Mouse (Mus musculus): ENCODE results near the gene Sub1. TPM values are rescaled to one million over a fixed set of nuclear protein-coding genes. Genes with fewer than 3 reads are reported as not detected.

The Sub1 gene
- polyA plus RNA-seq (2012; fragmentation: generic; extraction: Trizol), result 100 to 1,000 TPM in 1 of 2 experiments, 10 to 100 TPM in 1; 58.1 to 139 TPM

DNA sequence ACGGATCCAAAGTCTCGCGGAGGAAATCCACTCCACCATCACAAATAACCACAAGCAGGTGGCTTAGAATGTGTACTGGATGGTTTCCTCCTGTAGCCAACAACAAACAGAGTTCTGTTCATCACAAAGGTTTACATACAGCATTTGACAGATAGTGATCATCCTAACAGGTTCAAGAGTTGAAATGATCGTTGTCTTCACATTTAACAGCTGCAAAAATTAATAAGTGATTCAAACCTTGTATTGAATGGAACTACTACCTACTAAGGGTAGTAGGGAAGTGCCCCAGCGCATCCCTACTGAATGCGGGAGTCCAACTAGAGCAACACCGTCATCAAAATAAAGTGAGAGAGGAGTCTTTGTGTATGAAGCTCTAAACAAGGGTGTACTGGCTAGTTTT lies at the start of gene Sub1:
Gene Sub1 (minus strand): TSS at position 101 of the 400 bp plus-strand sequence.

Other genes with a start within 250 kb of the Sub1 start
- 1 to 10 TPM; 1.6 to 8.0 TPM for gene Npr3, start 89.7 kb downstream of the Sub1 start, polyA plus RNA-seq (2012; fragmentation: generic; extraction: Trizol)
- 10 to 100 TPM in 1 of 2 experiments, 1 to 10 TPM in 1; 1.2 to 19.6 TPM for gene Zfr, start 120.8 kb upstream of the Sub1 start, polyA plus RNA-seq (2012; fragmentation: generic; extraction: Trizol)
- gene Mtmr12, start 208.0 kb upstream of the Sub1 start, polyA plus RNA-seq (2012; fragmentation: generic; extraction: Trizol), result 10 to 100 TPM in 1 of 2 experiments, under 1 TPM in 1; 0.64 to 10.6 TPM